Mouse (Mus musculus) layer of hippocampus, adult 9-11 months (tissue): ENCODE results near the gene Igf1r.
"Not testable (repeated sequence)": the region's sequence is repeated elsewhere in the genome, so short reads cannot be mapped to it uniquely, and the experiment has no call there.

ENCODE experiments used
- DNase-seq: peaks from one replicate; pipeline ENCODE4 v3.0.0; 2022

Igf1r gene

GRCm38 (mm10) chr7:68241205-68241604 lies 288.6 kb downstream of the Igf1r start:
- DNase-seq, result no peak

- no peak for DNase-seq
Measured at GRCm38 (mm10) chr7:68245681-68246080, 293.1 kb downstream of the Igf1r start.

- DNase-seq, result no peak
Measured at GRCm38 (mm10) chr7:68246249-68246648, 293.6 kb downstream of the Igf1r start.

GRCm38 (mm10) chr7:68250411-68250810 lies 297.8 kb downstream of the Igf1r start:
- DNase-seq, result no peak

GRCm38 (mm10) chr7:68250902-68251301 lies 298.3 kb downstream of the Igf1r start:
- DNase-seq, result no peak

GRCm38 (mm10) chr7:68257767-68258166 lies 305.1 kb downstream of the Igf1r start:
- no peak for DNase-seq

- DNase-seq, result no peak
Measured at GRCm38 (mm10) chr7:68258326-68259150, 305.9 kb downstream of the Igf1r start.

- no peak for DNase-seq
Measured at GRCm38 (mm10) chr7:68259523-68260081, 307.0 kb downstream of the Igf1r start.

- no peak for DNase-seq
Measured at GRCm38 (mm10) chr7:68262612-68263200, 310.1 kb downstream of the Igf1r start.

- peak; percentile 17 for DNase-seq
Measured at GRCm38 (mm10) chr7:68263346-68264027, 310.9 kb downstream of the Igf1r start.

GRCm38 (mm10) chr7:68264028-68264453 lies 311.4 kb downstream of the Igf1r start, which contains the start of gene Pgpep1l:
Pgpep1l (minus strand) TSS chr7:68264233.
- DNase-seq, result no peak

- DNase-seq, result peak; percentile 93
Measured at GRCm38 (mm10) chr7:68264531-68264930, 311.9 kb downstream of the Igf1r start.

- no peak for DNase-seq
Measured at GRCm38 (mm10) chr7:68265391-68265790, 312.8 kb downstream of the Igf1r start.

GRCm38 (mm10) chr7:68266691-68267090 lies 314.1 kb downstream of the Igf1r start:
- no peak for DNase-seq

- no peak for DNase-seq
Measured at GRCm38 (mm10) chr7:68270551-68270950, 317.9 kb downstream of the Igf1r start.

- no peak for DNase-seq
Measured at GRCm38 (mm10) chr7:68271816-68272215, 319.2 kb downstream of the Igf1r start.

GRCm38 (mm10) chr7:68272607-68273006 lies 320.0 kb downstream of the Igf1r start:
- no peak for DNase-seq

GRCm38 (mm10) chr7:68273515-68273914 lies 320.9 kb downstream of the Igf1r start, which contains the start of gene Fam169b:
Fam169b (plus strand) TSS chr7:68273839.
- DNase-seq, result no peak

- no peak for DNase-seq
Measured at GRCm38 (mm10) chr7:68274218-68274617, 321.6 kb downstream of the Igf1r start.

- DNase-seq, result no peak
Measured at GRCm38 (mm10) chr7:68274951-68275350, 322.3 kb downstream of the Igf1r start.

GRCm38 (mm10) chr7:68275445-68275837 lies 322.8 kb downstream of the Igf1r start:
- not testable (repeated sequence) for DNase-seq

GRCm38 (mm10) chr7:68275838-68276731 lies 323.5 kb downstream of the Igf1r start:
- no peak for DNase-seq
